Mouse (Mus musculus) erythroblast, embryonic 14.5 days (primary cell): ENCODE results near the gene Acy3. TPM values are rescaled to one million over a fixed set of nuclear protein-coding genes. Genes with fewer than 3 reads are reported as not detected.
"Not testable (repeated sequence)": the region's sequence is repeated elsewhere in the genome, so short reads cannot be mapped to it uniquely, and the experiment has no call there.

Experiments used
- H3K27me3 ChIP-seq: 2 replicates; pipeline ENCODE4 v1.6.1; 2012; ENCODE audit warnings: inconsistent platforms; ENCODE audit not compliant: control insufficient read depth
- H3K36me3 ChIP-seq: 2 replicates; pipeline ENCODE4 v1.6.1; 2012; ENCODE audit warnings: mild to moderate bottlenecking, inconsistent platforms; ENCODE audit not compliant: control insufficient read depth
- H3K4me1 ChIP-seq: 2 replicates; pipeline ENCODE4 v1.6.1; 2012; ENCODE audit warnings: inconsistent platforms; ENCODE audit not compliant: control insufficient read depth
- H3K4me3 ChIP-seq: replicated peaks from 2 replicates; pipeline ENCODE3; 2012; ENCODE audit warnings: moderate library complexity, mild to moderate bottlenecking, inconsistent platforms
- H3K9me3 ChIP-seq: 2 replicates; pipeline ENCODE4 v1.6.1; 2012; ENCODE audit warnings: low read length, inconsistent platforms, mixed read lengths; ENCODE audit not compliant: control insufficient read depth
- GATA1 ChIP-seq: IDR thresholded peaks from 2 replicates; pipeline ENCODE4 v1.6.1; 2012; ENCODE audit warnings: low read length, inconsistent platforms, mixed read lengths
- TAL1 ChIP-seq: IDR thresholded peaks from 3 replicates; pipeline ENCODE4 v1.6.1; 2012; ENCODE audit warnings: low read length, inconsistent platforms, mixed read lengths
- polyA plus RNA-seq: library from polyadenylated mRNA; stranded (reverse); fragments of >175 nt; gene quantifications from 2 replicates; pipeline ENCODE4 v1.2.3, GENCODE M21; 2012

The Acy3 gene
- polyA plus RNA-seq, 1 experiment = not detected

DNA sequence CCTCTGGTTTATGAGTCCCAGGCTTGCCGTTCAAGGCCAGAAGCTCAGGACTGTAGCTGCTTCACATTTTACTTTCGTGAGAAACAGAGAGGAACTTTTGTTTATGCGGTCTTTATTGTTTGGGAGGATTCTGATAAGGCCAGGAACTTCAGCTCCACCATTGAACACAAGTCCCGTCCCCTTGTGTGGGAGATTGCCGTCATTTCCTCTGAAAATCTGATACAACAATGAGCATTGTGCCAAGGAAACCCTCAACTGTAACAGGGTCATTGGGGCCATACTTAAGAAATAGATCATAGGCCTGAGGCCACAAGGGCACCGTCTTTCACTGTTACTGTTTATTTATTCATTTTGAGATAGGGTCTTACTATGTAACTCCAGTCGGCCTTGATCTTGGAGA is 36.8 kb downstream of the Acy3 start:
- Histone ChIP-seq H3K9me3 (peaks cover 13% of the 10 kb centered on the region), H3K4me1 (peaks cover 17% of the 10 kb centered on the region), H3K27me3 (peaks cover 3% of the 10 kb centered on the region; the same call in 1 of the 2 replicates), H3K36me3 (no peaks in the 10 kb centered on the region), H3K4me3 (no peak overlapping the region)
- no peak for TF ChIP-seq TAL1
- no peak for TF ChIP-seq GATA1

DNA sequence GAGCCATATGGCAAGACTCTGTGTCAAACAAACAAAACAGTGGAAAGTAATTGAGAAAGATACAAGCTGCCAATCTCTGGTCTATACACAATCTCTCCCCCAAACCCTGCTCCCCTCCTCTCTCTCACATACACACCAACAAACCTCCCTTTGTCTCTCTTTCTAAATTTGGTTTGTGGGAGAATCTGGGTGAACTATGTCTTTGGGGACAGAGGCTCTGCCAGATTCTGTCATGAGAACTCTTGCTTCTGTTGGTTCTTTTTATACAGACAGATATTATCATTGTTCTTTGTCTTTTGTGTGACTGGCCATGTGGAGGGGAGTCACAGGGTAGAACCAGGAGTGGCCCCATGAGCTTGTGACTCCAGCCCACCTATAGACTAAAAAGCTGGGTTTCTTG is 41.2 kb downstream of the Acy3 start:
- TF ChIP-seq TAL1 = no peak
- no peak for TF ChIP-seq GATA1
- Histone ChIP-seq H3K27me3 (peaks cover 3% of the 10 kb centered on the region; the same call in 1 of the 2 replicates), H3K4me3 (no peak overlapping the region), H3K9me3 (peaks cover 15% of the 10 kb centered on the region), H3K4me1 (peaks cover 8% of the 10 kb centered on the region), H3K36me3 (no peaks in the 10 kb centered on the region)

DNA sequence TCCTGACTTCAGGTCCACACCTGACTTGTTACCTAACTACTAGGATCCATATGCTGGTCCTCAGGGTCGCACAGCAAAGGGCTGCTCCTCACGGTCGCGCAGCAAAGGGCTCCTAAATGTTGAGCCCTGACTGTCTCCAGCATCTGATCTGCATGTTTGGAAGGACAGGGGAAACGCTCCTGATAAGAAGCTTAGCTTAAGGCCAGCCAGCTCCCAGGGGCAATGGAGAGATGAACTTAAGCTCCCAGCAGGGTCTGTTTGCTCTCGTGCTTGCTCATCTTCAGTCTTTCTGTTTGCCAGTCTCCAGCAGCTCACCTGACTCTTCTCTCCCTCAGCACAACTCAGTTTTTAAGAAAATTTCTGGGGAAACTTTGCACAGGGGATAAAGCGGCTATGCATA is 46.3 kb downstream of the Acy3 start:
- H3K36me3 ChIP-seq = peaks cover 9% of the 10 kb centered on the region
- H3K4me3 ChIP-seq = no peak overlapping the region
- peaks cover 26% of the 10 kb centered on the region for H3K4me1 ChIP-seq
- H3K27me3 ChIP-seq = no peaks in the 10 kb centered on the region; the same call in 1 of the 2 replicates
- peaks cover 5% of the 10 kb centered on the region; the same call in 1 of the 2 replicates for H3K9me3 ChIP-seq
- TF ChIP-seq TAL1 (no peak), GATA1 (no peak)

DNA sequence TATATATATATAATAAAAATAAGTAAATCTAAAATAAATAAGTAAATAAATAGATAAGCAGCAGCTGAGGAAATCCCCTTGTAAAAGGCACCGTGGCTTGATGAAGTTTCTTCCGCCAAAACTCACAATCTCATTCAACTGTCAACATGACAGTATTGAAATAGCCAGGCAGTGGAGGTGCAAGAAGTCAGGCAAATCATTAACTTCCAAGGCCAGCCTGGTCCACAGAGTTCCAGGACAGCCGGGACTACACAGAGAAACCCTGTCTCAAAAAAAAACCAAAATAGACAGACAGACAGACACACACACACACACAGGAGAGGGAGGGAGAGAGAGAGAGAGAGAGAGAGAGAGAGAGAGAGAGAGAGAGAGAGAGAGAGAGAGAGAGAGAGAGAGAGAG is 46.9 kb downstream of the Acy3 start:
- H3K36me3 ChIP-seq = peaks cover 9% of the 10 kb centered on the region
- no peak for TF ChIP-seq GATA1
- TF ChIP-seq TAL1 = no peak
- H3K9me3 ChIP-seq = peaks cover under 1% of the 10 kb centered on the region; the same call in 1 of the 2 replicates
- H3K4me1 ChIP-seq = peaks cover 33% of the 10 kb centered on the region
- H3K27me3 ChIP-seq = no peaks in the 10 kb centered on the region
- no peak overlapping the region for H3K4me3 ChIP-seq

DNA sequence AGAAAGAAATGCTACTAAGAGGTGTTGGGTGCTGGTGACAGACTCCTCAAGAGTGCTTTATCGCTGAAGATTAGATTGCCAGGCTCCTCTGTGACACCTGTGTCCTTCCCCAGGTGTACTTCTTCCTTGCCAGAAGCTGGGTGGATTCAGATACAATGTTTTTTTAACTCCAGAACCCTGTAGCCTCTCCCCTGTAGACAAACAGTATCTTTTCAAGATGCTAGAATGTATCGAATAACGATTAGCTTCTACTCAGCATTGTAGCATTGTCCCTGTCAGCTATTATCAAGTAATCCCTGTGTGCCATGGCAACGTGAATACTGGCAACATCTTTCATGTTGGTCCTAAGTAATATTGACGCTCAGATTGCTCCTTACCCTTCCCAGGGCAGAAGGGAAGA is 47.4 kb downstream of the Acy3 start:
- H3K9me3 ChIP-seq = no peaks in the 10 kb centered on the region
- TF ChIP-seq TAL1 (no peak), GATA1 (no peak)
- no peaks in the 10 kb centered on the region for H3K27me3 ChIP-seq

DNA sequence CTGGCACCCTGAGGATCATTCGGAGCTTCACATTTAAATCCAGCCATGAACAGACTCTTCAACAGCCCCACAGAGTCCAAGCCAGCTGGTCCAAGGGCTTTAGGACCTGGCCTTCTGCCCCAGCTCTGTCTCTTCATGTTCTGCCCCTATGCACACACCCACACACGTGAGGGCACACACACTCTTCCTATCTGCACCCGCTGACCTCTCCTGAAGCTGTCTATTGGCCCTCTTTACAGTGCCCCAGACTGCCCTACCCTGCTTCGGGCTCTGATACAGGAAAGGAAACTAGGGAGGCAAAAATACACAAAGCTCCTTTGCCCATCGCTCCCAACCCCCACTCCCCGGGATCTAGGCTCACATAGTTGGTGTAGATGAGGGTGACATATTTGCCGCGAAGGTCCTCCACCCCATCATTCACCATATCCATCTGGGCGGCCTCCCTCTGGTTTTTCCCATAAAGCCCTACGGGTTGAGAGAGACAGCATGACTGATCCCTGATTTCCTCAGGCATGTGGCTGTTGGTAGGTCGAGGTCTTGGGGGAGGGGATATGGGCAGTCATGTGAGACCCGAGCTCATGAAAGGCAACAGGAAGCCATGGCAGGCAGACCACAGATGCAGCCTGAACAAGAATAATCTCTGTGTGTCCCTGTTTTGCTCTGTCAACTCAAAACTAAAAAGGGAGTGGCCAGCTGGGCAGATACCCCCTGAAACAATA is 50.1 kb downstream of the Acy3 start:
- Histone ChIP-seq H3K9me3 (no peaks in the 10 kb centered on the region), H3K4me1 (peaks cover 30% of the 10 kb centered on the region), H3K36me3 (peaks cover 9% of the 10 kb centered on the region), H3K27me3 (no peaks in the 10 kb centered on the region), H3K4me3 (peak overlapping the region; percentile 32)
- TF ChIP-seq TAL1 = no peak
- TF ChIP-seq GATA1 = no peak

More for the DNA sequence above, 47.4 kb downstream of the Acy3 start:
- H3K36me3 ChIP-seq = peaks cover 9% of the 10 kb centered on the region
- H3K4me1 ChIP-seq = peaks cover 35% of the 10 kb centered on the region
- no peak overlapping the region for H3K4me3 ChIP-seq

DNA sequence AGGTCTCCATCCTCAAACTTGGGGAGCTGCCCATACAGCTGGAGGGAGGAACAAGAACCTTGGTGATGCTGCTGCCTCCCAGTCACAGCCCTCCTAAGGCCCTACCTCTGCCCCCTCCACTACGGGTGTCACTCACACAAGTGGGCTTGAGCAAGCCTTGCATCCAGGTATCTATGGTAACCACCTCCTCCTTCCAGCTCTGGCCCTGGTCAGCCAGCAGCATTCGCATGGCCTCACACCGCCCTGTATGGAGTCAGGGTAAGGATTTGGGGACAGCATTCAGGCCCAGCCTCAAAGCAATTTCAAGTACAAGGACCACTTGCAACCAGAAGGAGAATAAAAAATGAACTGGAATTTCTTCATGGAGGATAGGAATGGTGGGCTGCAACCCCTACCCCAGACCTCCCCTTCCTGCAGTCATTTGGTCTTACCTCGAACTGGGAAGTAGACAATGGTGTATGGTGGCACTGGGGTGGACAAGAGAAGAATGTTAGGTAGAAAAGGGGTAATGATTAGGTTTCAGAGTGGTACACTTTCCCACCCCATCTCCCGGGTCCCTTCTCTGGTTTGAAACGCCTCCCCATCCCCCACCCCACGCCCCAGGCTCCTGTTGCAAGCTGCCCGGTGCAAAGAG is 50.9 kb downstream of the Acy3 start:
- not testable (repeated sequence) for H3K27me3 ChIP-seq, H3K36me3 ChIP-seq, H3K9me3 ChIP-seq
- peaks cover 34% of the 10 kb centered on the region for H3K4me1 ChIP-seq
- H3K4me3 ChIP-seq = peak overlapping the region; percentile 69

DNA sequence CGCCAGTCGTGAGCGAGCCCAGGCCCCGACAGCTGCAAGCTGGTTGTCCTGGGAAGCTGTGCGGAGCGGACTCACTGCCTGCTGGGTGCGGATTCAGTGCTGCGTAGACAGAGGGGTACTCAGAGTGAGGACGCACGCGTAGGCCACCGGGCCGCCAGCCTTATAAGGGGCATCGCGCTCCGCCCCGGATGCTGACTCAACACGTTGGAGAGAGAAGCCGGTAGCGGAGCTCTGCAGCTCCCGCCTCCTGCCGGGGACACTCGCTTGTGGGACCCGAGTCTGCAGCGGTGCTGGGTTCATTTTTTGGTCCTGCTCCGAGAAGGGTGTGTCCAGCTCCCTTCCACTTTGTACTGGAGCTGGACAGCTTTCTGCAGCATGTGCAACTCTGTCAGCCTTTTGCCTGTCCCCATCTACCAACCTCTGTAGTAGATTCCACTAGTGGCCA is 51.4 kb downstream of the Acy3 start, which contains the start of gene Gstp1:
Gene Gstp1 (minus strand): TSS at position 198 of the 445 bp plus-strand sequence.
- no peak for TF ChIP-seq TAL1
- TF ChIP-seq GATA1 = no peak
- no peaks in the 10 kb centered on the region for H3K27me3 ChIP-seq
- H3K9me3 ChIP-seq = no peaks in the 10 kb centered on the region
- peak within 1 kb of the TSS; percentile 69 for H3K4me3 ChIP-seq
- peaks cover 33% of the 10 kb centered on the region for H3K4me1 ChIP-seq
- peaks cover 9% of the 10 kb centered on the region for H3K36me3 ChIP-seq

Other genes with a start within 250 kb of the Acy3 start
- gene Kmt5b, start 219.1 kb upstream of the Acy3 start, polyA plus RNA-seq = 0.24 and 0.52 TPM in 2 replicates
- 0.70 and 0.82 TPM in 2 replicates for gene Chka, start 134.8 kb upstream of the Acy3 start, polyA plus RNA-seq
- gene Tcirg1, start 79.4 kb upstream of the Acy3 start, polyA plus RNA-seq = 0.96 and 1.2 TPM in 2 replicates
- gene Ndufs8, start 73.8 kb upstream of the Acy3 start, polyA plus RNA-seq = 6.4 and 20.4 TPM in 2 replicates
- not detected in 2 replicates for gene Aldh3b1, start 56.8 kb upstream of the Acy3 start, polyA plus RNA-seq
- gene Unc93b1, start 51.4 kb upstream of the Acy3 start, polyA plus RNA-seq = 0.65 and 0.77 TPM in 2 replicates
- gene Aldh3b3, start 27.9 kb upstream of the Acy3 start, polyA plus RNA-seq = 0.01 TPM in 1 of 2 replicates, not detected in the other
- 0.11 and 0.20 TPM in 2 replicates for gene Aldh3b2, start 14.2 kb upstream of the Acy3 start, polyA plus RNA-seq
- gene Tbx10, start 6.2 kb downstream of the Acy3 start, polyA plus RNA-seq = not detected in 2 replicates
- gene Nudt8, start 14.0 kb downstream of the Acy3 start, polyA plus RNA-seq = 0.45 and 0.73 TPM in 2 replicates
- 0.05 TPM in 2 replicates for gene Gm49405, start 14.1 kb downstream of the Acy3 start, polyA plus RNA-seq
- 0.06 and 0.07 TPM in 2 replicates for gene Doc2g, start 16.7 kb downstream of the Acy3 start, polyA plus RNA-seq
- 47.7 and 49.2 TPM in 2 replicates for gene Ndufv1, start 26.2 kb downstream of the Acy3 start, polyA plus RNA-seq
- gene Gstp1, start 51.4 kb downstream of the Acy3 start, polyA plus RNA-seq = 14.9 and 28.9 TPM in 2 replicates
- gene Gstp2, start 59.5 kb downstream of the Acy3 start, polyA plus RNA-seq = not detected in 2 replicates
- gene Gstp3, start 73.0 kb downstream of the Acy3 start, polyA plus RNA-seq = 1.3 TPM in 2 replicates
- gene Cabp2, start 95.0 kb downstream of the Acy3 start, polyA plus RNA-seq = not detected in 2 replicates
- 11.2 and 12.1 TPM in 2 replicates for gene Cdk2ap2, start 110.6 kb downstream of the Acy3 start, polyA plus RNA-seq
- gene Pitpnm1, start 113.4 kb downstream of the Acy3 start, polyA plus RNA-seq = 0.66 and 0.94 TPM in 2 replicates
- 23.9 and 25.1 TPM in 2 replicates for gene Aip, start 139.3 kb downstream of the Acy3 start, polyA plus RNA-seq
- gene Gpr152, start 153.2 kb downstream of the Acy3 start, polyA plus RNA-seq = 0.01 TPM in 1 of 2 replicates, not detected in the other
- 0.05 TPM in 2 replicates for gene Cabp4, start 157.5 kb downstream of the Acy3 start, polyA plus RNA-seq
- 6.2 and 7.5 TPM in 2 replicates for gene Coro1b, start 162.0 kb downstream of the Acy3 start, polyA plus RNA-seq
- gene Ptprcap, start 167.0 kb downstream of the Acy3 start, polyA plus RNA-seq = 5.6 and 7.7 TPM in 2 replicates
- gene Rps6kb2, start 176.8 kb downstream of the Acy3 start, polyA plus RNA-seq = 24.5 and 32.5 TPM in 2 replicates
- not detected in 2 replicates for gene Carns1, start 188.9 kb downstream of the Acy3 start, polyA plus RNA-seq
- 0.18 and 0.22 TPM in 2 replicates for gene Tbc1d10c, start 204.7 kb downstream of the Acy3 start, polyA plus RNA-seq
- gene Ppp1ca, start 205.5 kb downstream of the Acy3 start, polyA plus RNA-seq = 42.7 and 52.0 TPM in 2 replicates
- 2.6 and 3.9 TPM in 2 replicates for gene Rad9a, start 215.1 kb downstream of the Acy3 start, polyA plus RNA-seq
- gene Clcf1, start 227.7 kb downstream of the Acy3 start, polyA plus RNA-seq = not detected in 2 replicates
- 0.22 TPM in 1 of 2 replicates, not detected in the other for gene AC109138.7, start 227.8 kb downstream of the Acy3 start, polyA plus RNA-seq
- 0.49 and 0.74 TPM in 2 replicates for gene Pold4, start 245.3 kb downstream of the Acy3 start, polyA plus RNA-seq